Mouse (Mus musculus) left cerebral cortex, postnatal 4 days (tissue): ENCODE results near the gene Slc2a9. TPM values are rescaled to one million over a fixed set of nuclear protein-coding genes. Genes with fewer than 3 reads are reported as not detected.

Source experiments
- DNase-seq: peaks from one replicate; pipeline ENCODE4 v3.0.0-alpha.2; 2022
- intact Hi-C: fragments of 180-260 bp; cut with DNase I; formaldehyde crosslinking; loops from one replicate; pipeline ENCODE4 v1.15.1; 2025
- total RNA-seq, 2 experiments: library from RNA; stranded (reverse); gene quantifications; 2 replicates each; pipeline ENCODE4 v1.2.3; 2021

The Slc2a9 gene
- total RNA-seq, 2 experiments from 2014 or later = 1.0 to 1.4 TPM

DNA sequence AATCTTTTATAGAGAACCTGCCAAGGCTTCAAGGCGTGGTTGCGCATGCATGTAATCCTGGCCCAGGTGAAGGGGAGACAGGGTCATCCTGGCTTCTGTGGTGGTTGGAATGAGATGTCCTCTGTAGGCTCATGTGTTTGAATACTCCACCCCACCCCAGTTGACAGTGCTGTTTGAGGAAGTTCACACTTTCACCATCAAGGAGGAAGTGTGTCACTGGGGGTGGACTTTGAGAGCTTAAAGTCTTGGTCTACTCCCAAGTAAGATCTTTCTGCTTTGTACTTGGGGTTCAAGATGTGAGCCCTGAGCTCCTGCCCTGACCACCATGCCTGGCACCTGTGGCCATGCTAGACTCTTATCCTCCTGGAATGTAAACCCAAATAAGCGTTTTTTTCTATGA, 100.7 kb downstream of the Slc2a9 start:
- intact Hi-C loops = no loop called here
- no peak for DNase-seq

DNA sequence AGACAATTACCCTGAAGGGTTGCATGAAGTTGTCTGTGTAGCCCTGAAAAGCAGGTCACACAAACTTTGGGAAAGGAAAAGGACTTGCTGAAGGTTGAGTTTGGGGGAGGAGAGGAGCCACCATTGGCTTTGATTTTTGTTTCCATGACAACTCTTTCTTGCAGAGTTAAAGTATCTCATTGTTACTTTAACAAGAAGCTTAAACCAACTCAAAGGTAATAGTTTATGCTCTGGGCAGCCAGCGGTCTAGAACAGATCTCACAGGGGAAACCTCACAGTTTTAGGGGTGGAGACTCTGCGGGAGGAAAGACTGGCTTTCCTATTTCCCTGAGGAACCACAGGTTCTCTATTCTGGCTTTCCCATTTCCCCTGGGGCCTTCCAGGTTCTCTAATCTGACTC, 114.1 kb downstream of the Slc2a9 start:
- DNase-seq = no peak
- intact Hi-C loops = no loop called here

DNA sequence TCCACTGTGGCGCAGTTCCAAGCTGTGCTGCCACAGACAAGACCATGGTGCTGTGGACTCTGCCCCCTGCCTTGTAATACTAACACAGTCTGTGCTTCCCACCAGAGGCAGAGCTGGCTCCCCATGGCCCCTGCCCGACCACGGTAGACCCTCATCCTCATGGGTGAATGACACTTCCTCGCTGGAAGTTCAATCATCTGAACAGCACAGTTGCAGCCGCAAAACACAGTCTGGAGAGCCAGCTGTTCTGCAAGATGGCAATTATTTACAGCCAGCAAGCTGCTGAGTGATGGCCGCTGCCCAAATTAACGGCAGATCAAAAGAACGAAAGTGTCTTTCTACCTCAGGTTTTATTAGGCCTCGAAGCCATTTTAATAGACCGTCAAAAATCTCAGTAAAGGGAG, 114.5 kb downstream of the Slc2a9 start:
- intact Hi-C loops = no loop called here
- peak; percentile 63 for DNase-seq

DNA sequence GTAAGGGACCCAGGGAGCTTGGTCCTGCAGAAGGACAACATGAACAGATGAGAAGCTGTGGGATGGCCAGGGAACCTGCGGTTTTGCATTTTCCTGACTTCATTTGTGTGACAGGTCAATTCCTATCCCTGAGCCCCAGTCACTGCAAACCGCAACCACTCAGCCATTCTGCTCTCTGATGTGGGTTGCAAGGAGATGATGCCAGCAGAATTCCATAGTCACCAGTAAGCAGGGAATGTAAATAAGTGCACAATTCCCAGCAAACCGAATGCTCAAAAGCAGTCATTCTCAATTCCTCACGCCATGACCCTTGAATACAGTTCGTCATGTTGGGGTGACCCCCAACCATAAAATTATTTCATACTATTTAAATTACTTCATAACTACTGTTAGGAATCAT, 123.0 kb downstream of the Slc2a9 start:
- intact Hi-C loops = no loop called here

DNA sequence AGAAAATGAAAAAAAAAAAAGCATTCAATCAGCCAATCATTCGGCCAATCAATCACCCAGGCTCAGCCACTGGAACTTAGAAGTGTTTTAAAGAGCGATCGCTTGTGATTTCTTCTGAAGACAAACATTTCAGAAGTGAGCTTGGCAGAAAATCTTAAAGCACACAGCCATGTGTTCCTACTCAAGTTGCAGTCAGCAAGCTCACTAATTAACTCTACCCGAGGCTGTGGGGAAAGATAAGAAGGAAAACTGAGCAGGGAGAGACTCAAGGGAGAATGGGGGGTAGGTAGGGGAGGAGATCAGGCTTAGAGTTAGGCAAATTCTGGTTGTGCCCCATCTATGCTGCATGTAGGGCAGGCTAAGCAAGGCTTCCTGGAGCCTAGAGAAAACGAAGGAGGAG, 130.6 kb downstream of the Slc2a9 start:
- intact Hi-C loops = no loop called here
- DNase-seq = no peak

More for the DNA sequence above, 123.0 kb downstream of the Slc2a9 start:
- DNase-seq = no peak

DNA sequence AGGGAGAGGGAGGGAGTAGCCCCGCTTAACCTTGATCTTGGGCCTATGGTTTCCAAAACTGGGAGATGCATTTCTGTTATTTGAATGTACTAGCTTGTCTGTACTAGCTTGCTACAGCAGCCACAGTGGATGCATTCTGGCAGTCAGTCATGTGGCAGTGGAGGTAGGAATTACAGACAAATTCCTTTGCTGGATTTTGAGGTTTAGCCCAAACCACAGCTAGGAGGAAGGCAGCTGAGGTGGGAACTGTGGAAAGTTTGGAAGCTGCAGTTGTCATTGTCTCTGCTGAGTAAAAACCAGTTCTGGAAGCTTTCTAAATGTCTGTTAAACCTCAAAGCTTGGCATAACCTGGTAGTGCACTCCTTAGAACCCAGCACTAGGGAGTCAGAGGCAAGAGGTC, 131.6 kb downstream of the Slc2a9 start:
- intact Hi-C loops = no loop called here
- no peak for DNase-seq

DNA sequence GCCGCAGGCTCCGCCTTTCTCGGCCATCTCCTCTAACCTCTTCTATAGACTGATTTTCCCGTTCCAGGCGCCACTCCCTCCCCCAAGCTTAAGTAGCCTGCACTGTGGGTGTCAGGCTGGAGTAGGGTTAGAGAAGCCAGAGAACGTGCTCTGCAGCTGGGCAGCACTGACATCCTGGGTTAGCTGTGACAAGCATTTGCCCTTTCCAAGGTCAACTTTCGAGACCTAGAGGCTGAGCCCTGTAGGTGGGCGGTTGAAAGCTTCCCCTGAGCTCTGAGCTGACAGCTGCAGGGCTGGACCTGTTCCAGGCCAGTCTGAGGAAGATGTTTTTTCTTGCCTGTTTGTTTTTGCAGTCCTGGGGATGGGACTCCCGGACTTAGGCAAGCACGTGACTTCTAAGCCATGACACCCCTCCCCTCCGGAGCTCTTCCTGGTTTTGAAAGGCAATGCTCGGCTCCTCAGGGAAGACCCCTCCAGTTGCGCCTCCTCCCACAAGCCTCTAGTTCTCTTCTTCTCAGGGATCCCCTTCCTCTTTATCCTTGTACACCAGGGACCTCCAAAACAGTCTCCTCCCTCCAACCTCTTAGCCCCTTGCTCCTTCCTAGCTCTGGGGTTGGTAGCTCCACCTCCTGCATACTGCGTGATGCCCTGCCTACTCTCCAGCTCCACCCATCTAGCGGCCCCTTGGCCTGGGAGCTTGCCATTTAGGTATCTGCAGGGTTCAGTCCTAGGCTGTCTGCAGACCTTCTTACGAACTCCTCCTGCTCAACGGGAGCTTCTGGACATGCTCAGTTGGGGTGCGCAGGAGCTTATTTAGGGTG, 136.1 kb downstream of the Slc2a9 start:
- peak; percentile 50 for DNase-seq
- intact Hi-C loops = no loop called here

DNA sequence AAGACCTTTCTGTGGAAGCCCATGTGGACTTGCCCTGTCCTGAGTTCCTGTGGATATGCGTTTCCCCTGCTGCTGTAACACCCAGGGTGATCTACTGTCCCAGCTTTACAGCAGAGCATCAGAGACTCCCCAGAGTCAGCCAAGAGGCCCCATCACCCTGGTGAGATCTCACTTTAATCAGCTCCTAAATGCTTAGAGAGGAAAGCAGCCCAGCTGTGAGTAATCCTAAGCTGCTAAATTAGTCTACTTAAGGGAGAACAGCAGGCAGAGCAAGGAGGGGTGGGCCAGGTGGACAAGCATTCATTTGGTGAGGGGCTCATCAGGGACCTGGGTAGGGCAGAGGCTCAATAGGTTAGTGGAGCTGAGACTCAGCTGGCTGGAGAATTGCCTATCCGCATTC, 137.4 kb downstream of the Slc2a9 start:
- intact Hi-C loops = no loop called here
- no peak for DNase-seq

DNA sequence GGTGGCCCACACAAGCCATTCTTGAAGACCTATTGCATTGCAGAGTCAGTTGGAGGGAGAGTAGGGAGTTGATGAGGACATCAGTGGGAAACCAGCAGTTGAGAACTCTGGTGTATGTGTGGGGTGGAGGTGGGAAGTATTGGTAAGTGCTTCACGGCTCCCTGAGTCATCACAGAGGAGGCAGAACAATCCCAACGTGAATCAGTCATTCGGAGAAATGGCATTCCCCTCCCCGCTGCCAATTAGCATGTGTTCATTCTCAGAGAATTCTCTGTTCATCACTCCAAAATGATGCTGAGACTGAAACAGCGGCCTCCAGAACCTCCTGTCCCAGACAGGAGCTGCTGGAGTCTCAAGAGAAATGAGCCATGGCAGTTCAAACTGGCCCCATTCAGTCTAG, 138.5 kb downstream of the Slc2a9 start:
- intact Hi-C loops = no loop called here
- DNase-seq = no peak

DNA sequence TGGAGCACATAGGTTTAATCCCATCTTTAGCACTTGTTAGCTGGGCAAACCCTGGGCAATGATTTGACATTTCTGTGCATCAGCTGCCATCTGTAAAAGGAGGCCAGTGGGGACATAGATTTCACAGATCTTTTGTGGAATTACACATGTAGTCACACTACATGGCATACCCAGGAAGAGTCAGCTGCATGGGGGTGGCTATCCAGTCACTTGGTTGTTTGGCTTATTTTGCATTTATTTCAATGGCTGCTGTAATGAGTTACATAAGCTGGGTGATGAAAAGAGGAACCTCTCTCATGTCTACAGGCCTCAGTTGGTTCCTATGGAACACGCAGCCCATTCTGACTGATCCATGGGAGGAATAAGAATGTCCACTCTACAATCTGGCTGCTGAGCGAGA, 143.2 kb downstream of the Slc2a9 start:
- intact Hi-C loops = no loop called here
- no peak for DNase-seq

DNA sequence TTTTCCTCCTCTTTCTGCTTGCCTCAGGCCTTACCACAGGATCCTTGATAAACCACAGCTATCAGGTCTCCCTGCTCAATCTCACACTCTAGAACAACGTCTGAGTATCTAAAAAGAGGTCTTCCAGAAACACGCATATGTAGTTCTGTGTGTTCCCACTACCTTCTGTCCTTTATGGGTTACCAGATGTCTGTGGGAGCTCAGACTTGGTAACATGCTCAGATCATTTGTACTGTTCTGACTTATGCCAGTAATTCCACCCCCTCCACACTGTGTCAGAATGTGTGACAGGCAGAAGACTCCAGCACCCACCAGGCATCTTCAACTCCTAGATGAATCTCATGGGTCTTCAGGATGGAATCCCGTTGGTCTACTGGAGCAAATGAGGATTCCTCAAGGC, 146.0 kb downstream of the Slc2a9 start:
- DNase-seq = no peak
- intact Hi-C loops = no loop called here

DNA sequence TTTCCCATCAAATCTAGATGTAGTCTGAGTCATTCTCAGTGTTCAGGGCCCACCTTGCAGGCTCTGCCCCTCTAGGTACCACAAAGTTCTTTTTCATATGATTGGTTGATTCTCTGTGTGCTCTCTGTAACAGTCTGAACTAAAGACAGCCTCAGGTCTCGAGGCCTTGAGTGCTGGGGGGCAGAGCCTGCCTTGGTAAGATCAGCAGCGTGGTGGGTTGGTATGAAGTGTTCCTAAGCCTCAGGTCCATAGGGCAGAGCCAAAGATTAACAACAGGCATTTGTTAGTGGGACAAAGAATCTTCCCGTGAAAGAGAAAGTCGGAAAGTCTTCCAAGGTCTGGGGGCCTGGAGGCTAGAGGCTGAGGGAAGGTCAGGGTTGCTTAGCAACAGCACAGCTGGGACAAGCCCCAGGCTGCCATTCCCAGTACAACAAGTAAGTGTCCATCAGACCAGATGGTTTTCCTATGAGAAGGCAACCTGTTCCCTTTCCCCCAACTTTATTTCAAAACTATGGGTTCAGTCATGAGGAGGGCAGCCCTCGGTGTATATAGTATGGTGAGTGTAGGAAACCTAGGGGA, 152.5 kb downstream of the Slc2a9 start:
- intact Hi-C loops = no loop called here
- no peak for DNase-seq

DNA sequence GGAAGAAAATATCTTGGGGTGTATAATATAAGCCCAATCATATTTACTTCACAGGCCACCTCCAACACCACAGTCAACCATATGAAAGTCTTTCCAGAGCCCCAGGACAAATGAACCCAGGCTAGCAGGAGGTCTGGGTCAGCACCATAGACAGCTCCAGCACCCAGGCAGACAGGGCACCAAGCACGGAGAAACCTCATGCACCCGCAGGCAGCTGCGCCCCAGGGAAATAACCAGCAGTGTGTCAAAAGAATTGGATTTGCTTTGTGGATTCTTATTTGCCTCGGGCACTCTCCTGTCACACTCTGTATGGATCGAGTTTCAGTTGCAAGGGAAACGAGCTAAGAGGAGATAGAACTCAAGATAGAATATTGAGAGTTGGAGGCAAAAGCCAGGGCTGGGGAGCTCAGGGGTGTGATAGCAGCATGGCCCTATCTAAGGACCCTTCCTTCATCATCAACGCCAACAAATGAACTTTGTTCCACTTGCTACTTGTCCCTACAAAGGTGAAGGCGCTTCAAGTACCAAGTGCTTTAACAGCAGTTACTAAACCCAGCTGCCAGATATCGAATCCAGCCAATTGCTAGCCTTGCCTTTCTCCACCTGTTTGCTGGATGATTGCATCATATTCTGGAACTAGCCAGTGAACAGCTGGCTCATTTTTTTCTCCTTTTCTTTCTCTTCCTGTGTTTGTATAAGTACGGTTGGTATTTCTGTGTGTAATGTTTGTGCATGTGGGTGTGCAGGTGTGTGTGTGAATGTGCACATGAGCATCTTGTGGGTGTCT, 156.1 kb downstream of the Slc2a9 start:
- no peak for DNase-seq
- intact Hi-C loops = no loop called here

DNA sequence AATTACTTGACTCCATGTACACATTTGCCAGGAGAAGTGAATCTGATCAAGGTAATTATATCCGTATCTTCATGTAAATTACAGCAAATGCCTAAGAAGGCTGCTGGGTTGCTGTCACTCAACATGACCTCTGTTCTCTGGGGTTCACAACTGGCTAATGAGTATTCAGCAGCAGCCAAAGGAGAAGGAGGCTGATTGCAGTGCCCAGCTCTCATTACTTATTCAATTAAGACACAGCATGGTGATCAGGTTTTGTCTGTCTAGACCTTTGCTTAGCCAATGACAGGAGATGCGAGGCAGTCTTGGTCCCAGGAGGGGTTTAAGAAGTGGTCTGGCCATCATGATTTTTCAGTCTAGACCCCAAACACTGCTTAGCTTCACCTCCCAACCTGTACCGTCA, 159.8 kb downstream of the Slc2a9 start:
- intact Hi-C loops = no loop called here
- DNase-seq = no peak

DNA sequence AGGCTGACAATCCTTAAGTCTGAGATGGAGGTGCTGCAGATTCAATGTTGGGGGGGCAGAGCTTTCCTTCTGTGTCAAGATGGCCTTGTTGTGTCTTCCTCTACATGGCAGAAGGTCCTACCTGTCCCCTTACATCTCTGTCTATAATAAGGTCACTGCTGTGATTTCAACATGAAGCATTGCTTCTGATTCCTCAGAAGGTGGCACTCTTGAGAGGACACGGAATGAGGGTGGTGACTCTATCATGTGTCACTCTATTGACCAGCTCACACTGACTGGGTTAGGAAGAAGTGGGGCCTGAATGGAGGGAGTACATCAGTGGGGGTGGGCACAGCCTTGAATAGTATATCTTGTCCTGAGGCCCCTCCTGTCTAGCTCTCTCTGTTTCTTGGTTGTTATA, 168.4 kb downstream of the Slc2a9 start:
- no peak for DNase-seq
- intact Hi-C loops = no loop called here

DNA sequence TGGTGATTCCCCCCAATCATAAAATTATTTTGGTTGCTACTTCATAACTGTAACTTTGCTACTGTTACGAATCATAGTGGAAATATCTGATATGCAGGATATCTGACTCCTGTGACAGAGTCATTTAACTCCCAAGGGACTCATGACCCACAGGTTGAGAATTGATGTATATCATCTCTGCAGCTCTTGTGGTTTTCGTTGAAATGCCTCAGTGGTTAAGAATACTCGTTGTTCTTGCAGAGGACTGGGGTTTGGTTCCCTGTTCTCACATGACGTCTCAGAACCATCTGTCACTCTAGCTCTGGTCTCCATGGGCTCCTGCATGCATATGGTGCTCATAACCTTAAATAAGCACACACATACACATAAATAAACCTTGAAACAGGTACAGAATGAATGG, 169.6 kb downstream of the Slc2a9 start:
- intact Hi-C loops = no loop called here
- no peak for DNase-seq

DNA sequence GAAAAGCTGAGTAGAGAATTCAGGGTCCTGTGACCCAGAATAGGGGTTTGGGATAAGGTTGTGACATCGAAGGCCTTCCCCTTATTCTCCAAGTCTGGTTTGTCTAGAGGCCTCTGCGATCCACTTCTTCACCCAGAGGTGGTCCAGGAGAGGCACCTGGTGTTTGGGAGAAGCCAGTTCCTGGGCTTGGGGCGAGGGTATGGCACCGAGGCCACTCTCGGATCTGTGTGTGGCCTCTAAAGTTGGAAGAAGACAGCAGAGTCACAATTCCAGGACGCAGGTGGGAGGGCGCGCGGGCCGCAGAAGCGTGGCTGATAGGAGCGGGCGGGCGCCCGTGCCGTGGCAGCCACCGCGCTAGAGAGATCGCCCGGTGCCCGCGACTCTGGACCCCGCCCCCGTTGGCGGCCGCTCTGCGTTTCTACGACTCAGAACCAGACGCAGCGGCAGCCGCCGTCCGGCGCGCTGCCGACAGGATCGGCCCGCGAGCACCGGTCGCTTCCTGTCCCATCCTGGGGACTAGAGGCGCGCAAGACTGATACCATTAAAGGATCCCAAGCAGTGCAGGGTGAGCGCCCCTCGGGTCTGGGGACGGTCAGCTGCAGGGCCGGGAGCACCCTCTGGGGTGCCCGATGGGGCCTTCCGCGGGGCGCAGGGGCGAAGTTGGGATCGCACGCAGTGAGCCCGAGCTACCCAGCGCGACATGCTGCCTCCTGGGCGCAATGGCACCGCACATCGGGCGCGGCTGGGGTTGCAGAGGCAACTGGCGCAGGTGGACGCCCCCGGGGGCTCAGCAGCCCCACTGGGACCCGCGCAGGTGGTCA, 183.8 kb downstream of the Slc2a9 start, which contains the start of gene Drd5:
Gene Drd5, plus strand, starts transcription at position 402 of the 821 bp plus-strand sequence.
- DNase-seq = peak; percentile 16
- intact Hi-C loops = no loop called here

DNA sequence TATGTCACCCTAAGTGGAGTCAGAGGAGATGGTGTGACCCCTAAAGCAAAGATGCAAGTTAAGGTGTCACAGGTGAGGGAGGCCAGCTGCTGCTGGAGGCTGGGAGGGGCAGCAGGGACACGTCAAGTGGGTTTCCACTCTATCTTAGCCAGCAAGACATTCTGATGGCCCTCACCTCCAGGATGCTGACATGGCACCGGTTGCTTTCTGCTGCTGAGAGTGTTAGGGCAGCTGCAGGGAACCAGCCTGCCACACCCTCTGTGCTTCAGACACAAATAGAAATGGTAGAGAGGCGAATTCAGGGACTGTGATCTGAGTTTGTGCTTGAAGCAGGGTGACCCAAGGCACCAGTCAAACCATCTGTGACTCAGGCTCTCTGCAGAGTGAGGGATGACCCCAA, 193.1 kb downstream of the Slc2a9 start:
- DNase-seq = no peak
- intact Hi-C loops = loop anchor here (5.0 kb wide), 3 partner anchors 158 to 313 kb away; no protein-coding TSS in a partner anchor

DNA sequence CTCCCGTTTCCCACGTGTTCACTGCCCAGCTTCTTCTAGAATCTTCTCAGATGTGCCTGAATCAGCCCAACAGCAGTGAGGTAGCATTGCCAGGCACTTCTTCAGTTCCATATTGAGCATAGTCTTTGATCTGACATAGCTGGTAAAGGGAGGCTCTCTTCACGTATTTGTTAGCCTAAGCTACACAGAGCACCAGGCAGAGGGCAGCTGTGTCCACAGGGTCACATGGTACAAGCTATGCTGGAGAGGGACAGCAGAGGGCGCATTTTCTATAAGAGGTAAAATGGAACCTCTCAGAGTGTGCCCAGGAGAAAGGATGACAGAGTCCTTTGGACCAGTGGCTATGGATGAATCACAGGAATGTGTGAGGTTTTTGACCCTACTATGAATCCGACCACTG, 194.1 kb downstream of the Slc2a9 start:
- intact Hi-C loops = loop anchor here (5.0 kb wide), 3 partner anchors 158 to 313 kb away; no protein-coding TSS in a partner anchor
- DNase-seq = peak; percentile 77

DNA sequence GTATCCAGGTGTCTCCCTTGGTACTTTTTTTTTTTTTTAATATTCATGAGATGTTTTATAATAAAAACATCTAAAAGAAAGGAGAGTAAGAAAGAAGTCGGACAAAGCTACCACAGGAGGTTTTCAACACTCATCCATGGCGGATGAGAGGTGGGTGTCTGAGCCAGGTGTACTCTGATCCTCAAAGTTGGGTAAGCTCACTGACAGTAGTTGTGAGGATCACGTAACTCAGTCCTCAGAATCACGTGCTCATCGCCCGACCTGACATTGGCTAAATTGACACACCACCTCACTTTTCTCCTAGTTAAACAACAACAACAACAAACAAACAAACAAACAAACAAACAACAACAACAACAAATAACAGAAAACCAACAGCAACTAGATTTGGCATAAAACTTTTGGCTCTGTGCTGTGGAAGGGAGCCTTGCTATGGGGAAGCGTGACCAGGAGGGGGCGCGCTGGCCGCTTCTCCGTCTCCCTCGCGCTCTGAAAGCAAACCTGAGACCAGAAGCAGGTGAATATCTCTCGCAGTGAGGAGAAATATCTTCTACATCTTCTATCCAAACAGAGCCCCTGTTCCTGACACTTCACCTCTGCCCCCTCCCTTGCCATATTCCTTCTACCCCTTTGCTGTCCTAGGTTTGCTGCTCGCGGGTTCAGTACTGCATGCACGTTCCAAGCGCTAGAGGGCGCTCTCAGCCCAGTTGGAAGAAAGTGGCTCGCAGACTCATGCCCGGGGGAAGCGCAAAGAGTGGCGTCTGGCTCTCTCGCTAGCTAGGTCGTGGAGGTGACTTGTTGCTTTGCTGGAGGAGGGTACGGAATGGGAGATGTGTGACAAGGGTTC, 195.5 kb downstream of the Slc2a9 start:
- intact Hi-C loops = loop anchor here (5.0 kb wide), 3 partner anchors 160 to 315 kb away; no protein-coding TSS in a partner anchor
- peak; percentile 94 for DNase-seq
